Mouse (Mus musculus) ovary, postnatal 36 days (tissue): ENCODE measurements at regions not wholly inside any gene's neighbourhood (a gene's known extent, or its start where the extent isn't known, plus 50 kb on each side); places are given as distances from the start of the nearest gene placed in this dataset.
A peak's percentile ranks its signal among the peaks of the same experiment; 100 is the strongest.

Experiments
- DNase-seq: peaks from one replicate; pipeline ENCODE4 v3.0.0; 2022; ENCODE audit warnings: low spot score, mixed read lengths

DNA sequence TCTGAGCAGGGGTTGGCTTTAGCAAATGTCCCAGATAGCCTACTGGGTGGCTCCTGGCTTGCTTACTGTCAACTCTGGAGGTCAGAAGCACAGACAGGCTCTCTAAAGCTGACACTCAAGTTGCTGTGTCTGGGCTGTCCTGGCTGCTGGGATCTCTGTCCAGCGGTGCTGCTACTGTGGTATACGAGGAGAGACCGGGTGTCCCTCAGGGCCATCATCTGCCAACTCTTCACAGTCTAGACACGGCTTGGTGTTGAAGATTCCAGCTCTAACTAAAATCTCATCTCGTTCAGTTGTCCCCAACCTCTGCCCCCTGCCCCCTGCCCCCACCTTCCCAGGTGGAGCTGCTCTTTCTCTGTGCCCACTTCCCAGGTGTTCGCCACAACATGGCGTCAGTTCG lies 577.1 kb upstream of the Gm19410 start:
- no peak for DNase-seq

DNA sequence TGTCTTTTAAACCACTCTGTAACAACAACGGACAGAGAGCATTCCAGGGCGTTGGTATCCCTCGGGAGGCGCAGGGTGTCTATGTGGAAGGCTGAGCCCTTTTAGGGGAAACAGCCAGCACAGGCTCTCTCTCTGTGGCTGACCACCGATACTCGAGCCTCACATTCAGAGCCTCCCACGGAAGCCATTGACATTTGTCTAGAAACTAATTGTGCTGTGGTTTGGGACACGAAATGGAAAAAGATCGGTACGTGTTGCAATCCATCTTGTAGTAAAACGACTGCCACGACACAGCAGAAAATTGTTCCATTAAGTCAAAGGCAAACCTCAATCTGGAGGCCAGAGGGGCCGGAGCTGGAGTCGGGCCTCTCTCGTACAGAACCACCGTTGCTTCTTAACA lies 575.9 kb upstream of the Gm19410 start:
- DNase-seq = no peak

DNA sequence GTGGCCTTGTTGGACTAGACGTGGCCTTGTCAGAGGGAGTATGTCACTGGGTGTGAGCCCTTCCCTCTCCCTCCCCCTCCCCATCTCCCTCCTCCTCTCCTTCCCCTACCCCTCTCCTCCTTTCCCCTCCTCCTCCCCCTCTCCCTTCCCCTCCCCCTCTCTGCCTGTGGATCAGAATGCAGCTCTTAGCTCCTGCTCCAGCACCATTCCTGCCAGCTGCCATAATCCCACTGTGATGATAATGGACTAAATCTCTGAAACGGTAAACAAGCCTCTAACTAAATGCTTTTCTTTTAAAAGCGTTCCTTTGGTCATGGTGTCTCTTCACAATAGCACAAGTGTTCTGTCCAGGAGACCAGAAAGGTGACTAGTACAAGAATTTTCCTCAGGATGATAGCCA lies 573.1 kb upstream of the Gm19410 start:
- no peak for DNase-seq

DNA sequence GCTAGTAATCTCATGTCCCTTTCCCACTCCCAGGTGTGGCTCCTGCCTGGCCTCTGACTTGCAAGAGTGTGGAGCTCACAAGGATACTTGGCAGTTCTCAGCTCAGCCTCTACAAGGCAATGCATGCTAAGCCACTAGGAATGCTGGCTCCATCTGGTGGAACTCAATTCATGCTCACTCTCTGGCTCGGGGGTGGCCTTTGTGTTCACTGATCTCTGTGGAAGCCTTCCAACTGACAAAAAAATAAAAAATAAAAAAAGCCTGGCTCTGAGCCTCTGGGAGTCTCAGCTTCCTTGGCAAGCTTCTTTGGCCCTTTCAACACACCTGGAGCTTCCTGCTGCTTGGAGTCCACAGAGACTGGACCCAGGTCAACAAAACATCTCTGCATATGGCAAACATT lies 571.8 kb upstream of the Gm19410 start:
- DNase-seq = no peak

DNA sequence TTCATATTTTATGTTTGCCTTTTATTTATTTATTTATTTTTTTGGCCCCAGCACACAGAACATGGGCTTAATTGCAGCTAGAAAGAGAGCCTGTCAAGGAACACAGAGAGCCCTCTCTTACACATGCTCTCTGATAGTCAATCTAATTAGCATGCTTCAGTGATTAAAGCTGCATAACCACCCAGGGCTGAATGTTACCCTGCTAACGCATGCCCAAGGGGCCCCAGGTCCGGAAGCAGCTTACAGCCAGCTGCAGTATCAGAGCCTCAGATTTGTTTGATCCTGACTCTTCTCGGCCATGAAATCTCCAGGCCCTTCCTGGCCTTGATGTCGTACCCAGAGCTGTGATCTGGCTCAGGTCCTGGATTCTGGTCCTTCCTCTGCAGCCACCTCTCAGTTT lies 569.4 kb upstream of the Gm19410 start:
- no peak for DNase-seq

DNA sequence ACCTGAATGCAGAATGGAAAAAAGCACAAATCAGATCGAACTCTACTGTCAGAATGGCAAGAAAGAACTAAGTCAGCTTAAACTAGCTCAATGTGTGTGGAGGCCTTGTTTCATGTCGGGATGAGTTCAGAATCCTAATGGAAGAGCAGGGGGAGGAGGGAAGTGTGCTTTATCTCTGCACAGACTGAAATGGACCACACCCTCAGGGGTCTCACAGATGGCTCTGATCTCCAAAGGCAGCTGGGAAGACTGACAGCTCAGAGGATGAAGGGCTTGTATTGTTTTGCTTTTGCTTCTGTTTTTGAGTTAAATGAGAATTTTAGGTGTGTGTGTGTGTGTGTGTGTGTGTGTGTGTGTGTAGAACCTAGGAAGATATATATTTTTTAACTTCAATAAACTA lies 566.8 kb upstream of the Gm19410 start:
- no peak for DNase-seq

DNA sequence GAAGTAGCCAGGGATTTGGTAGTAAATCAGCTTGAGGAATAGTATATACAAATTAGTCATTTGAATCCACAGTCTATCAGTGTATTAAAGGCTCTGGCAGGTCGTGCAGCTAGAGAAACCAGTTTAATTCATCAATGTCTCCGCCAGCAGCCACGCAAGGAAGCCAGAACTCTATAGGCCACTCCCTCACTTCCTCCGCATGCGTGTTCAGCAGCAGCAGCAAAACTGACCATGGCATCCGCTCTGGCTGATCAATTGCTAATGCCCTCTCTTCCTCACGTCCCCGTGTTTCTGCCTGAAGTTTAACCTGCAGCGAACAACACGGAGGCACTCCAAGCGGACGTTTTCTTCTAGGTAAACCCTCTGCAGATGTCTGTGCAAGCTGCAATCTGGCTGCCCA lies 564.2 kb upstream of the Gm19410 start:
- no peak for DNase-seq

DNA sequence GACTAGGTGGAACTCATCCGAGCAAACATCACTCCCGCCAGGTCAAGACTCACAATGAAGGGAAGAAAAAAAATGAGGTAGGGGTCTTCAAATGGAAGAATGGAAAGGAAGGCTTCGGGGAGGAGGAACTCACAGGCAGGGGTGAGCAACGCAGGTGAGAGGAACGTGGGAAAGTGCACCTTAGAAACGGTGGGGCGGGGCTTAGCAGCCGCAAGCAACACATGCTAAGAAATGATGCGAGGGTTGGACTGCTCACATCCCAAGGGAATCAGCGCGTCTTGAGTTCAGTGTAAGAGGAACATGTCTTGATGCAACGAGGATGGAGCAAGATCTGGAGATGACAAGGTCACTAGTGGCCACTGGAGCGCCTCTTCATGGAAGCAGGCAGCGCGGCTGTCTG lies 560.6 kb upstream of the Gm19410 start:
- no peak for DNase-seq

DNA sequence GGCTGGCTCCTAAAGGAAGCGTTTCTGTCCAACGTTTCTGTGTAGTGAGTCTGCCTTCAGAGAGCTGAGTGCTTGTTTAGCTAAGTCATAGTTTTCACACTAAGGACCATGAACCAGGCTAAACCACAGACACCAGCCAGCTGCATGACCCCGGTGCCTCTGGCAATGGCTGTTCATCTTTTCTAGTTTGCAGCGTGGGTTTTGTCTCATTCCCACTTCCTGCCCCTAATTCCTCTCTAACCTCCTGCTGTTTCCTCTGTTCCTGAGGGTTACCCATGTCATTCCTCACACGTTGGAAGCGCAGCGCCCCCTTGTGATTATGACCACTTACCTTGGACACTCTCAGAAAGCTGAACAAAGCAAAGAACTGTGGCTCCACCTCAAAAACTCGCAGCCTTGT lies 560.1 kb upstream of the Gm19410 start:
- DNase-seq = peak; percentile 58

DNA sequence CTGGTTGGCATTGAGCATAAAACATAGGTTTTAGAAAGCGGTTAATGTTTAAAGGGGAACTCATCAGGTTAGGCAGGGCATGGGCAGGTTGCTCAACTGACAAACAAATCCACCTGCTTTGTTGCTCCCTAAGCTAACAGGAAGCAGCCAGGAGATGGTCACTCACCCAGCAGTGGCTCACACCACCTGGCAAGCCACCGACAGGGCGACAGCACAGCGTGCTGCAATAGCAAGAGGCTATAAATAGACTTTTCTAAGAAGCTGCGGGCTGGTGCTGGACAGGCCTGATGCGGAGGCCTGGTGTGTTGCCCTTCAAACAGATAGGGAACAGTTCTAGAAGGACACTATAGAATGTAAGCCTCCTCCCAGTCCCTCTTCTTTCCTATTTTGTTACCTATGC lies 559.3 kb upstream of the Gm19410 start:
- no peak for DNase-seq

DNA sequence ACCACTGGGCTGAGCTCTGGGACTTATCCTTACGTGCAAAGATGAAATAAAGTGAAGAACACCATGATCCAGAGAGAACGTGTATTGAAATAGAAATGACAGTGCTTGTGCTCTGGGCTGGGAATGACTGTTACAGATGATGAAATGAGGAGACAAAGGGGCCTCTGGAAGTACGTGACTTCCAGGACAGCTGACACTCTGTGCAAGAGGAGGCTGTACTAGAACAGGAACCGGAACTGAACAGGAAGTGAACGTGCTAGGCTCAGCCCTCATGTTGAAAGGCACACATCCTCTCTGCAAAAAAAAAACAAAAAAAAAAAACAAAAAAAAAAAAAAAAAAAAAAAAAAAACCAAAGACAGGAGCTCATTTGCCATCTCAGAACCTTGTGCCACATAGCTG lies 557.2 kb upstream of the Gm19410 start:
- DNase-seq = no peak

DNA sequence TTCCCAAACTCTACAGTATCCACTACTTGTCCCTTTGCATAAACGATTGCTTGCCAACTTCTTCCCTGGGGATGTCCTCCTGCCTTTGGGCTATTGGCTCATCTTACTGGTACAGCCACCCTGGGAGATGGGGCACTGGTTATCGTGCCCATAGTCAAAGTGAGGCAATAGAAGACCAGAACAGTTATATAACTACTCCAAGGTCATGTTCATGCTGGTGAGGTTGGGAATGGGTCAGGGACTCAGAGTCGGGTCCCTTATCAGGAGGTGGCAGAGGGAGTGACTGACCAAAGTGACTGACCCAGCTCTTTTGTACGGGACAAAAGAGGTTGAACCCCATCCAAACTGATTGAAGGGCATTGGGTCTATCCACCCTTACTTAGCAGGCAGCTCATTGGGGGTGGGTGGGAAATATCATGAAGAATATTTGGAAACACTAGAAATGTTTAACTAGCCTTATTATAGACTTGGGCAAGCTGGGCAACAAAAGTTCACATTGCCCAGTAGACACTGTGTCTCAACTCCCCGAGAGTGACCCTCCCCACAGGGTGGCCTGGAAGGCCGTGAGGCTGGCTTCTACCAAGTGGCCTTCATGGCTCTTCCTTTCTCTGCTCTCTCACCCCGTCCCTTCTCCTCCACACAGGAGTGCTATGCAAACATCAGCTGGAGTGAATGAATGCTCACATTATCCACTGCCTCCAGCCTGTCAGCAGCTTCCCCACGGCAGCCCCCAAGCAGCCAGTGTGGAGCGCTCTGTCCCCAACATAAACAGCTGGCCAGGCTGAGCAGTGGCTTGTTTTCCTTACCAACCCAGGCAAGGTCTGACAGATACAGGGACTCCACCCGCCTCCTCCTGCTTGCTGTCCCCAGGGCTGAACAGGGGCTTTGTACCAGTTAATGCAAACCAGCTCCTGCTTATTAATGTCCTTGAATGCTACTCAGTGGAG lies 553.8 kb upstream of the Gm19410 start:
- DNase-seq = no peak

DNA sequence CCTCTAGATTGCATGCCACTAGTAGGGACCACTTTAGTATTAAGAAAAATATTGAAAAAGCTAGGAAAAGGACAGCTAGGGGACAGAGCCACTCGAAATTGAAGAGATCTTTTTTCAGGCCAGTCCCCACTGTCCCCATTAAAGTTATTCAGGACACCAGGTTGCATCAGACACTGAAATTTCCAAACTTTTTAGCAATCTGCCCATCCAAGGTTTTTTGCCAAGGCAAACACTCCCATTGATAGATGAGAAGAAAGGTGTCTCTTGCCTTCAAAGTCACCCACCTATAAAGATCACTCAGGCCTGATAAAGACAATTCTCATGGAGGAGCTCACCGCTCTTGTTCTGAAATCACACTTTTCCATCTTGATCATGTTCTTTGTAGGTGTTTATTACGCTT lies 552.1 kb upstream of the Gm19410 start:
- no peak for DNase-seq

DNA sequence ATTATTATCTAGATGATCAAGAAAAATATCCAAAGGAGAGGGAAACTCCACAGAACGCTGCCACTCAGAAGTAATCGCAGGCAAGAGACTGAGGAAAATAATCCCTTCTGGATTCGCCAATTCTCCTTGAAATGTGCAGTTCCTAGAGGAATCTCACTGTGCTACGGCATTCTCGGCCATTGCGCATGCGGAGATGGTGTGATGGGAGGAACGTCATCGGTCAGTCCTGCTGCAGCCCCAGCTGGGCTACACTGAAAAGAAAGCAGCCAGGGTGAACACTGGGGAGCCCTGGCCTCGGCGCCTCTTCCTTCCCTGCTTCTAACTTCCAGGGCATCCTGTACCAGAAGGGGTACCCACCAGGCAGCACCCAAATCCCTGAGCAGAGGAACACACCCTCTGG lies 548.0 kb upstream of the Gm19410 start:
- no peak for DNase-seq

DNA sequence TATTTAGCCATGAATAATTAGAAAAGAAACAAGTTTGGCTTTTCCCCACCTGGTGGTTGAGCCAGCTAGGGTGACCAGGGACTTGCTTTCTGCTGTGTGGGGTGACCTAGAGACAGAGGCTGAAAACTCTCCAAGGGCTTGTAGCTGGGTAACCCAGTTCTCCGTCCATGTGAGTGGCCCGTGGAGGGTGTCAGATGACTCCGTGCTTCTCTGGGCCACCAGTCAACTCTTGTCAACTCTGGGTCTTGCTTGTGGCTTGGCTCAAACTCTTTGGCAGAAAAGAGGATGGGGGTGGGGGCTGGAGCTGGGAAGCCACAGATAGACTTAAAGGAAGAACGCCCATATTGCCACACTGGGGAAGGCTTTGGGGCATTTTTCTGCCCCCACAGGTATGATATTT lies 547.3 kb upstream of the Gm19410 start:
- DNase-seq = no peak

DNA sequence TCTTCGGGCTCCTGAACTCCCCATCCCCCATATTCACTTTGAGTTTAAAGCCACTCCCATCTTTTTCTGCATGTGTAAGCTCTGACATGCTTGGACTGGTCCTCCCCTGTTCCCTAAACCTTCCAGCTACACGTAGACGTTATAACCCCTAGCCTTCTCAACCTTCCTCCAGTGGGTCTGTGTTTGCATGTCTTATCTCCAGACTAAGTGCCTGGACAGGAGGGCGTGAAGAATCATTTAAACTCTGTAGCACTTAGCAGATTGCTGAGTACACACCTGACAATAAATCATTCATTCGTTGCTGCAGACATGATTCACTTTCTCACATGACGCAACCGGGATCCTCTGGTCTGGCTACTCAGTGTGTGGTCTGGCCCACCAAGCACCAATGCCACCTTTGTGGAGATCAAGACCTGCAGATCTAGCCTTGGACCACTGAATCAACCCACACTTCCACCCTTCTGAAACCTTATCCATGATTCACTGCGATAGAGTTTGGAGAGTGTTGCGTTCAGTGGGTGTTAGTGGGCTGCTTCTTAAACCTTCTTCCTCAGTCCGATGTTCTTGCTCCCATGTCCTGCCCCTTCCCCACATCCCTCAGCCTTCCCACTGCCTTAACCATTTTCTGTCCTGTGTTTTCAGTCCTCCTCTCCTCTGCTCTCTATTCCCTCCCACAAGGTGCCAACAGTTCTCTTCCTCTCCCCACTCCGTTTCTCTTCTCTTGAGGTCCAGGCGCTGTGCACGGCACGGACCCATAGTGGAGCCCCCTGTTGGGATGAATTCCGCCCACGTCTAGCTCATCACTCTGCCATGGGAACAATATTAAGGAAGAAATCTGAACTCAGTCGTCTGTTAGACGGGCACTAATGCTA lies 541.3 kb upstream of the Gm19410 start:
- no peak for DNase-seq

DNA sequence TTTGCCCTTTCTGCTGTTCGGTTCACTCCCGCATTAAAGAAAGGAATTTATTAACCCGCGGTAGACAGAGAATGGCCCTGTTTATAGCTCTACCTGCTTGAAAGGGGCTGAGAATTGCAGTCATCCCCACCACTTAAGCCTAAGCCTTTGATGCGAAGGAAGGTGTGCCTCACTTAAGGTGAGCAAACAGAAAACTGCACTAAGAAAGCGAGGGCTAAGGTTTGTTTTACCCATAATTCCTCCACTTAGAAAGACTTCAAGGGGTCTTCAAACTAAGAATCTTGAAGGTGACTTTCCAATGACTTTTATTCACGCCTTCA lies 540.7 kb upstream of the Gm19410 start:
- no peak for DNase-seq

DNA sequence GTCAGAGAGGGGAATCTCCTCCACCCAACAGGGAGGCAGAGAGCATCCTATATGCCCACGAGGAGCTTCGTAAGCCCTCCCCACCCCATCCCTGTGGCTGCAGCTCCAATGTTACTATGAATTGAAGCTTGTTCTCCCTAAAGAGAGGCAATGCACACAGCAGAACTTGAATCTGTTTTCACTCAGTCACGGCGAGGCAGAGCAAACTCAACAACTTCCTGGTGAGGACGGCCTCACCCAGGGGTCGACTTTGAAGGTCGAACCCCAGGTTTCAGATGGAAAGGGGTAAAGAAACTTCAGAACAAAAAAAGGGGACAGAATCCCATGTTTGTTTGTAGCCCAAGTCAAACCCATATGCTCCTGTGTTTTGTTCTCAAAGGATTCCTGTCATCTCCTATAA lies 538.5 kb upstream of the Gm19410 start:
- no peak for DNase-seq

DNA sequence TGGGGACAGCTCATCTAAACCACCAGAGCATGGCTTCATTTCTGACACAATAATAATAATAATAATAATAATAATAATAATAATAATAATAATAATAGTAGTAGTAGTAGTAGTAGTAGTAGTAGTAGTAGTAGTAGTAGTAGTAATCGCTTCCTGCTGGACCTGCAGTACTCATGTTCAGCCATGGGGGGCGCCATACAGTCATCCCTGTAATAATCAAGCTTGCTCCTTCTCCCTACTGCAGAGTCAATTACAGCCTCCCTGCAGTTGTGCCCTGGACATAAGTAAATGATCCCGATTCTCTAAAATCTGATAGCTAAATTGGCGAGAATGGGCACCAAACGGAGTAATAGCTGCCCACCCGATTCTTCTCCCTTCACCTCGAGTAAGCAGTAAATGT lies 537.1 kb upstream of the Gm19410 start:
- no peak for DNase-seq

DNA sequence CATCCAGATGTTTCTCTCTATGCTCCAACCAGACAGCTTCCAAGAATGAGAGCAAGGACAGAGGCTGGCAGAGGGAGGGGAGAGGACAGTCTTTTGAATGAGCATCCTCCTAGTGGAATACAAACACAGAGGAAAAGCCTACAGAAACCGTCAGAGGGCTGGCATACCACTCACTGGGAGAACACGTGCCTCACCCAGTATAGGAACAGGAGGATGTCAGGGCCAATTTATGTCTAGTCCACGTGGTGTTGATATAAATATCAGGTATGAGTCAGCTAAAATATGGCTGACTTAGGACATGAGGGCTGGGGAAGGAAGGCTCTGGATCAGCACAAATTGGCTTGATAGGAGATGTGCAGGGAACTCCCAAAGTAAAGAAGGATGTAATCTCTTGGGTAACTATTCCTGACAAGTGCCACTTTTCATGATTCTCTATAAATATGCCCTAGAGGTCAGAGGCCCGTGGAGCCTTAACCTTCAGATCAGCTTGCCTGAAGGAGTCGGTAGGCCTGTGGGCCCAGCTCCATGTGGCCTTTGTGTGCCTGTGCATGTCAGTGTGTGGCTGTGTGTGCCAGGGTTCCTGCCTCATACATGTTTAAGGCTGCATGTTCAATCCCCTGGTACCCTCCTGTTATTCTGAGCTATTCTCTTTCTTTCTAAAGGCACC lies 531.9 kb upstream of the Gm19410 start:
- no peak for DNase-seq

DNA sequence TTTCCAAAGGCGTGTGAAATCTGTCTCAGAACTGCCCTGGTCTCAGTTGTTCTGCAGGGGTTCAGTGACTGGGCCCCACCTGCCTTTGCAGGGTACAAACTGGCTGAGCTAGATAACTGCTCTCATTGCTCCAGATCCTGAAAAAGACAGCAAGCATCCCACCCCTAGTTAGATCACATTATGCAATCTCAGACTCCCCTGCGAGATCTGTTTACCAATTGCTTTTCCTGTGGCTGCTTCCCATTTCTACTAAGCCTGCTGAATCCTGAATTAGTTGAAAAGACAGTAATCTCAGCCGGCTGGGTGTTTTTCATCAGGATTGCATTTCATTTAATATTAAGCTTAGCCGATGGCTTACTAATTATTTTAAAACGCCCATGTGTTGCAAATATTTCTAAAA lies 531.2 kb upstream of the Gm19410 start:
- DNase-seq = no peak

DNA sequence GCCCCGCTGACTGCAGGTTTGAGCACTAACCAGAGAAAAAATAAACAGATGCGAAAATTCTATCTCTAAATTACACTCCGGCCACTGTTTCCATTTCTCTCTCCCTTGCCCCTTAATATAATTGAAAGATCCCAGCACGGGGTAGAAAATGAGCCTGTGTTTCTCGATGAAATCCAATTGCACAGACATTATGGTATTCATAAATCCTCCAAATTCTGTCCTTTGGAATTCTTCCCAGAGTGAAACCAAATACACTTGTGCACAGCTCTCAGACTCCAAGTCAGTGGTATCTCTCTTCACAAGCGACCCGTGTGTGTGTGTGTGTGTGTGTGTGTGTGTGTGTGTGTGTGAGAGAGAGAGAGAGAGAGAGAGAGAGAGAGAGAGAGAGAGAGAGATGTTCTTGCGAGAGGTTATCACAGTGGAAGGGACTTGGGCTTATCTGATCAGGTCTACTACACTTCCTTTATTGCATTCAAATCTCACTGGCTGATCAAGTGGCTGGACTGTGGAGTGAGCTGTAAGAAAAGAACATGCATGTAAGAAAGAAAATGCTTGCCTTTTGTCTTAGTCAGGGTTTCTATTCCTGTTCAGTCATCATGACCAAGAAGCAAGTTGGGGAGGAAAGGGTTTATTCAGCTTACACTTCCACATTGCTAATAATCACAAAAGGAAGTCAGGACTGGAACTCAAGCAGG lies 529.6 kb upstream of the Gm19410 start:
- DNase-seq = no peak
